Mouse (Mus musculus) liver, adult 2 months (tissue): Measurements from ENCODE around the gene Prrx2.

Experiments
- CTCF ChIP-seq: fragments of 200-500 bp; IDR thresholded peaks from 2 replicates; pipeline ENCODE4 v1.5.1; 2011; ENCODE audit warnings: low read depth, low read length, control low read depth
- POLR2A ChIP-seq: fragments of 200-500 bp; IDR thresholded peaks from 2 replicates; pipeline ENCODE4 v1.6.1; 2011; ENCODE audit warnings: low read length, control low read depth; ENCODE audit not compliant: insufficient read depth; ENCODE audit errors: extremely low read depth

DNA sequence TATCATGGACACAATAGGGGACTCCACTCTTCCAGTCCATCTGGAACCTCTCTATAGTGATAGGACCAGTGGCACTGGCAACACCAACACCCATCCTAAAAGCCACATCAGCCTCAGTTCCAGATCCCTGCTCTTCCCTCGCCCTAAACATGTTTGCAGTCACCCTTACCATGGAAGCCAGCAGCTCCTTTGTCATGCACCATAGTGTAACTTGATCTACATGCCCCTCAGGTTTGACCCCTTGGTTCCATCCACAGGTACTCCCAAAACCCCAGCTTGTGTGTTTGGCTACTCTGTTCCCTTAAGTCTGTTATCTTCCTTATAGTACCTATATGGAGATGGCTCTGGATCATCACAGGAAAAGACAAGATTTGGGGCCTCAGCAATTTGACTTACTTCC is 18.4 kb upstream of the Prrx2 start:
- no peak for TF ChIP-seq CTCF
- TF ChIP-seq POLR2A = no peak
